Mouse (Mus musculus): ENCODE results near the gene Fndc3b. TPM values are rescaled to one million over a fixed set of nuclear protein-coding genes. Genes with fewer than 3 reads are reported as not detected.
A peak's percentile ranks its signal among the peaks of the same experiment; 100 is the strongest.

The Fndc3b gene
- polyA plus RNA-seq, 1 experiment from 2014 or later: 8.2 TPM

DNA sequence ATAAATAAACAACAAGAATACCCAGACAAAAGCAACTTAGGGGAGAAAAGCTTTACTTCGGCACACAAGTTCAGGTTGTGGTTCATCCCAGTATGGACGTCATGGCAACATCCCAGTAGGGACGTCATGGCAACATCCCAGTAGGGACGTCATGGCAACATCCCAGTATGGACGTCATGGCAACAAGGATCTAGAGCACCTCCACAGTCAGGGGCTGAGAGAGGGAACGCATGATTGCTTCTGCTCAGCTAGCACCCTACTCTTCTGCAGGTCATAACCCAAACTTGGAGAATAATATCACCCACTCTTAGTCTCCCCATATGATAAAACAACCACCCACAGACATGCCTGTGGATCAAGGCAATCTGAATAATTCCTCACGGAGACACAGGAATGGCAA, 29.0 kb upstream of the Fndc3b start:
- Histone ChIP-seq H3K36me3 (ENCODE audit: control insufficient read depth, insufficient read depth, low read length) (no peaks in the 10 kb centered on the region), H3K4me1 (ENCODE audit: control insufficient read depth, insufficient read depth, low read length) (peaks cover 3% of the 10 kb centered on the region; the same call in 1 of the 2 replicates), H3K9me3 (replicated peaks; ENCODE audit: control insufficient read depth, low read length, poor library complexity, severe bottlenecking) (no peaks in the 10 kb centered on the region), H3K9ac (ENCODE audit: low read depth, low read length) (no peak overlapping the region), H3K27me3 (ENCODE audit: control insufficient read depth, insufficient read depth, low read depth, low read length) (no peaks in the 10 kb centered on the region), H3K27ac (ENCODE audit: low read length) (no peak overlapping the region), H3K4me3 (ENCODE audit: low read depth, low read length) (no peak overlapping the region), H3K4me2 (ENCODE audit: low read length) (no peak overlapping the region)
- no peak for ATAC-seq
- 51% methylated on average over 7 of the region's 7 CpGs for WGBS

DNA sequence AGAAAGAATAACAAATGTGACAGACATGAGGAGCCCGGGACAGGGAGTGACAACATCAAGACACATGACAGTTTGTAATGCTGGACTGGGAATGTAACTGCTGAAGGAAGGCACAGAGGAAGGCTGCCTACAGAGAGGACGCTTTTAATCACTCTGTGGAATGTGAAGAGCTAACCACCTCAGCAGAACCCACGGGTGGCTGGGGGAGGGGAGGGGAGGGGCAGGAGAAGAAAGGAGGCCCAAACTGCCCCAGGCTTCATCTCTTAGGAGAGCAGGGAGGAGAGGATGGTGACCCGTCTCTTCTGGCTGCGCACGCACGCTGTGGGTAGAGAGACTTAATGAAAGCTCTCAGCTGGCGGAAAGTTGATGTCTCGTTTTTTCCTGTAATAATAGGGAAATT, 25.1 kb upstream of the Fndc3b start:
- Histone ChIP-seq H3K4me1 (ENCODE audit: control insufficient read depth, insufficient read depth, low read length) (peaks cover 3% of the 10 kb centered on the region; the same call in 1 of the 2 replicates), H3K27me3 (ENCODE audit: control insufficient read depth, insufficient read depth, low read depth, low read length) (no peaks in the 10 kb centered on the region), H3K4me2 (ENCODE audit: low read length) (peak overlapping the region; percentile 42), H3K4me3 (ENCODE audit: low read depth, low read length) (no peak overlapping the region), H3K9ac (ENCODE audit: low read depth, low read length) (no peak overlapping the region), H3K36me3 (ENCODE audit: control insufficient read depth, insufficient read depth, low read length) (no peaks in the 10 kb centered on the region), H3K9me3 (replicated peaks; ENCODE audit: control insufficient read depth, low read length, poor library complexity, severe bottlenecking) (no peaks in the 10 kb centered on the region), H3K27ac (ENCODE audit: low read length) (no peak overlapping the region)
- no peak for ATAC-seq
- WGBS: 14% methylated on average over 9 of the region's 9 CpGs

DNA sequence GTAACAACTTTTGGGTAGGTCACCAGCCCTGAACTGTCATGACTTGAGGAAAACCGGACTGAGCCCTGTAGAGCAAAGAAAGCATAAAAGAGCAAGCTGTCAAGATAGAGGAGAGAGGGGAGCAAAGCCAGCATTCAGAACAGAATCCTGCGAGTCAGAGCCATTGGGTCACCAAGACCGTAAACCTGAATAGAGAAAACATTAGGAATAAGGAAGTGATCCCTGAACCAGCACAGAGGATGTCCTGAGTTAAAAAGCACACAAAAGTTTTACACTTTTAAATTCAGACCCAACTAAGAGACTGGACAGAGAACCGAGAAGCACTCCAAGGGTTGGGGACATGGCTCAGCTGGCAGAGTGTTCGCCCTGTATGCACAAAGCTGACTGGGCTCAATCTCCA, 24.0 kb upstream of the Fndc3b start:
- Histone ChIP-seq H3K9ac (ENCODE audit: low read depth, low read length) (no peak overlapping the region), H3K9me3 (replicated peaks; ENCODE audit: control insufficient read depth, low read length, poor library complexity, severe bottlenecking) (no peaks in the 10 kb centered on the region), H3K4me2 (ENCODE audit: low read length) (no peak overlapping the region), H3K27me3 (ENCODE audit: control insufficient read depth, insufficient read depth, low read depth, low read length) (no peaks in the 10 kb centered on the region), H3K4me1 (ENCODE audit: control insufficient read depth, insufficient read depth, low read length) (peaks cover 3% of the 10 kb centered on the region; the same call in 1 of the 2 replicates), H3K27ac (ENCODE audit: low read length) (no peak overlapping the region), H3K36me3 (ENCODE audit: control insufficient read depth, insufficient read depth, low read length) (no peaks in the 10 kb centered on the region), H3K4me3 (ENCODE audit: low read depth, low read length) (no peak overlapping the region)
- no peak for ATAC-seq
- WGBS: 77% methylated on average over 5 of the region's 5 CpGs

- Histone ChIP-seq H3K4me1 (ENCODE audit: control insufficient read depth, insufficient read depth, low read length) (no peaks in the 10 kb centered on the region), H3K27me3 (ENCODE audit: control insufficient read depth, insufficient read depth, low read depth, low read length) (no peaks in the 10 kb centered on the region), H3K9me3 (replicated peaks; ENCODE audit: control insufficient read depth, low read length, poor library complexity, severe bottlenecking) (no peaks in the 10 kb centered on the region), H3K4me3 (ENCODE audit: low read depth, low read length) (no peak overlapping the region), H3K4me2 (ENCODE audit: low read length) (no peak overlapping the region), H3K27ac (ENCODE audit: low read length) (no peak overlapping the region), H3K36me3 (ENCODE audit: control insufficient read depth, insufficient read depth, low read length) (no peaks in the 10 kb centered on the region), H3K9ac (ENCODE audit: low read depth, low read length) (no peak overlapping the region)
- no peak for ATAC-seq
- 89% methylated on average over 8 of the region's 8 CpGs for WGBS
These were observed 18.0 kb upstream of the Fndc3b start for GRCm38 (mm10) chr3:27728798-27729782.

DNA sequence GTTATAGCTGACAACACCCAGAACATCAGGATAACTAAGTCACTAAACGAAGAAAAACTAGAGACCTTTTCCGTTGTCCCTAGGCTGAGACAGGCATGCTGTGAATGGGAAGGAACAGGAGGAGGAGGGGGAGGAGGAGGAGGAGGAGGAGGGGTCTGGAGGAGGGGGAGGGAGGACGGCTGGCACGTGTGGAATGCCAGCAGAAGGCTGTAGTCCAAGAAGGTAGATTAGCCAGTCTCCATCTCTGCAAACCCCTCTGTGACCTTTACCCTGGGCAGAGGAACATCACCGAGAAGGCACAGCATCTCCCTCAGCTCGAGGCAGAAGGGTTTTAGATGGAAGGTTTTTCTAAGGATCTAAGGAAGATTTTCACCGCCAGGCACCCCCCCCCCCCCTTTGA, 17.1 kb upstream of the Fndc3b start:
- H3K27me3 ChIP-seq (ENCODE audit: control insufficient read depth, insufficient read depth, low read depth, low read length): no peaks in the 10 kb centered on the region
- H3K9me3 ChIP-seq (replicated peaks; ENCODE audit: control insufficient read depth, low read length, poor library complexity, severe bottlenecking): no peaks in the 10 kb centered on the region
- ATAC-seq: no peak
- H3K4me1 ChIP-seq (ENCODE audit: control insufficient read depth, insufficient read depth, low read length): no peaks in the 10 kb centered on the region
- no peak overlapping the region for H3K9ac ChIP-seq (ENCODE audit: low read depth, low read length)
- no peak overlapping the region for H3K27ac ChIP-seq (ENCODE audit: low read length)
- no peaks in the 10 kb centered on the region for H3K36me3 ChIP-seq (ENCODE audit: control insufficient read depth, insufficient read depth, low read length)
- no peak overlapping the region for H3K4me2 ChIP-seq (ENCODE audit: low read length)
- WGBS: 8% methylated on average over 7 of the region's 7 CpGs
- no peak overlapping the region for H3K4me3 ChIP-seq (ENCODE audit: low read depth, low read length)

- Histone ChIP-seq H3K4me1 (ENCODE audit: control insufficient read depth, insufficient read depth, low read length) (no peaks in the 10 kb centered on the region), H3K9me3 (replicated peaks; ENCODE audit: control insufficient read depth, low read length, poor library complexity, severe bottlenecking) (no peaks in the 10 kb centered on the region), H3K27me3 (ENCODE audit: control insufficient read depth, insufficient read depth, low read depth, low read length) (no peaks in the 10 kb centered on the region), H3K9ac (ENCODE audit: low read depth, low read length) (no peak overlapping the region), H3K4me2 (ENCODE audit: low read length) (no peak overlapping the region), H3K4me3 (ENCODE audit: low read depth, low read length) (no peak overlapping the region), H3K36me3 (ENCODE audit: control insufficient read depth, insufficient read depth, low read length) (no peaks in the 10 kb centered on the region), H3K27ac (ENCODE audit: low read length) (no peak overlapping the region)
- no peak for ATAC-seq
- 89% methylated on average over 6 of the region's 6 CpGs for WGBS
These were observed 14.6 kb upstream of the Fndc3b start for GRCm38 (mm10) chr3:27725752-27726151.

- Histone ChIP-seq H3K4me3 (ENCODE audit: low read depth, low read length) (no peak overlapping the region), H3K4me2 (ENCODE audit: low read length) (no peak overlapping the region), H3K36me3 (ENCODE audit: control insufficient read depth, insufficient read depth, low read length) (no peaks in the 10 kb centered on the region), H3K4me1 (ENCODE audit: control insufficient read depth, insufficient read depth, low read length) (no peaks in the 10 kb centered on the region), H3K9ac (ENCODE audit: low read depth, low read length) (no peak overlapping the region), H3K9me3 (replicated peaks; ENCODE audit: control insufficient read depth, low read length, poor library complexity, severe bottlenecking) (no peaks in the 10 kb centered on the region), H3K27me3 (ENCODE audit: control insufficient read depth, insufficient read depth, low read depth, low read length) (no peaks in the 10 kb centered on the region), H3K27ac (ENCODE audit: low read length) (no peak overlapping the region)
- no peak for ATAC-seq
- 72% methylated on average over 8 of the region's 8 CpGs for WGBS
These were observed 13.1 kb upstream of the Fndc3b start for GRCm38 (mm10) chr3:27724208-27724607.

- ATAC-seq: no peak
- no peak overlapping the region for H3K27ac ChIP-seq (ENCODE audit: low read length)
- 85% methylated on average over 5 of the region's 5 CpGs for WGBS
- no peak overlapping the region for H3K4me2 ChIP-seq (ENCODE audit: low read length)
- H3K4me1 ChIP-seq (ENCODE audit: control insufficient read depth, insufficient read depth, low read length): no peaks in the 10 kb centered on the region
- no peaks in the 10 kb centered on the region for H3K27me3 ChIP-seq (ENCODE audit: control insufficient read depth, insufficient read depth, low read depth, low read length)
- no peak overlapping the region for H3K4me3 ChIP-seq (ENCODE audit: low read depth, low read length)
- no peaks in the 10 kb centered on the region for H3K9me3 ChIP-seq (replicated peaks; ENCODE audit: control insufficient read depth, low read length, poor library complexity, severe bottlenecking)
- H3K9ac ChIP-seq (ENCODE audit: low read depth, low read length): no peak overlapping the region
- no peaks in the 10 kb centered on the region for H3K36me3 ChIP-seq (ENCODE audit: control insufficient read depth, insufficient read depth, low read length)
These were observed 7.8 kb upstream of the Fndc3b start for GRCm38 (mm10) chr3:27718829-27719365.

GRCm38 (mm10) chr3:27713971-27714370, 2.9 kb upstream of the Fndc3b start:
- WGBS: 49% methylated on average over 4 of the region's 4 CpGs
- no peak for ATAC-seq

More at GRCm38 (mm10) chr3:27713971-27714370, 2.9 kb upstream of the Fndc3b start:
- Histone ChIP-seq H3K4me1 (ENCODE audit: control insufficient read depth, insufficient read depth, low read length) (peaks cover 7% of the 10 kb centered on the region; the same call in 1 of the 2 replicates), H3K36me3 (ENCODE audit: control insufficient read depth, insufficient read depth, low read length) (no peaks in the 10 kb centered on the region), H3K4me3 (ENCODE audit: low read depth, low read length) (no peak overlapping the region), H3K9me3 (replicated peaks; ENCODE audit: control insufficient read depth, low read length, poor library complexity, severe bottlenecking) (no peaks in the 10 kb centered on the region), H3K27me3 (ENCODE audit: control insufficient read depth, insufficient read depth, low read depth, low read length) (no peaks in the 10 kb centered on the region), H3K9ac (ENCODE audit: low read depth, low read length) (no peak overlapping the region), H3K4me2 (ENCODE audit: low read length) (no peak overlapping the region), H3K27ac (ENCODE audit: low read length) (no peak overlapping the region)
